Mouse (Mus musculus) midbrain, embryonic 15.5 days (tissue): Measurements from ENCODE around the gene Glyr1. TPM values are rescaled to one million over a fixed set of nuclear protein-coding genes. Genes with fewer than 3 reads are reported as not detected.

Experiments used
- ATAC-seq: fragments of 200-750 bp; cut with Nextera tagmentation; replicated peaks from 2 replicates; pipeline ENCODE4 v1.8.0; 2017; ENCODE audit warnings: moderate TSS enrichment
- H3K27ac ChIP-seq: fragments of 300-500 bp; sonication (generic); 2 replicates; pipeline ENCODE4 v1.5.1; 2015; ENCODE audit warnings: mild to moderate bottlenecking, inconsistent platforms
- H3K27me3 ChIP-seq: fragments of 300-500 bp; sonication (generic); replicated peaks from 2 replicates; pipeline ENCODE4 v1.6.1; 2015; ENCODE audit warnings: inconsistent platforms
- H3K36me3 ChIP-seq: fragments of 300-500 bp; sonication (generic); replicated peaks from 2 replicates; pipeline ENCODE4 v1.6.1; 2015; ENCODE audit warnings: inconsistent platforms
- H3K4me1 ChIP-seq: fragments of 300-500 bp; sonication (generic); 2 replicates; pipeline ENCODE4 v1.6.1; 2015; ENCODE audit warnings: inconsistent platforms
- H3K4me2 ChIP-seq: fragments of 300-500 bp; sonication (generic); 2 replicates; pipeline ENCODE4 v1.6.1; 2015; ENCODE audit warnings: inconsistent platforms, mild to moderate bottlenecking, moderate library complexity
- H3K4me3 ChIP-seq: fragments of 300-500 bp; sonication (generic); 2 replicates; pipeline ENCODE4 v1.5.1; 2015; ENCODE audit warnings: mild to moderate bottlenecking, inconsistent platforms
- H3K9ac ChIP-seq: fragments of 300-500 bp; sonication (generic); 2 replicates; pipeline ENCODE4 v1.6.1; 2015; ENCODE audit warnings: mild to moderate bottlenecking, inconsistent platforms
- H3K9me3 ChIP-seq: fragments of 300-500 bp; sonication (generic); 2 replicates; pipeline ENCODE4 v1.6.1; 2016; ENCODE audit warnings: inconsistent platforms
- WGBS: fragments of 180-500 bp; shearing (Covaris S2); methylation state at CpG from one replicate; pipeline ENCODE4 v1.1.7; 2015; ENCODE audit warnings: mixed read lengths; 5-methylcytosine and 5-hydroxymethylcytosine counted together
- polyA plus RNA-seq: library from polyadenylated mRNA; unstranded; fragments of >200 nt; fragmentation: Nextera tagmentation; extraction: Ambion mirVana; gene quantifications from 2 replicates; pipeline ENCODE4 v1.2.1, GENCODE M21; 2015

Glyr1 gene
- polyA plus RNA-seq = 201 and 207 TPM in 2 replicates

- peak within 1 kb of the TSS; percentile 96 for H3K27ac ChIP-seq
Measured at GRCm38 (mm10) chr16:5049774-5050234, at the start of gene Glyr1, which contains the start of gene Ubn1. Gene Glyr1, minus strand, starts transcription at chr16:5049863. Gene Ubn1, plus strand, starts transcription at chr16:5050057.

DNA sequence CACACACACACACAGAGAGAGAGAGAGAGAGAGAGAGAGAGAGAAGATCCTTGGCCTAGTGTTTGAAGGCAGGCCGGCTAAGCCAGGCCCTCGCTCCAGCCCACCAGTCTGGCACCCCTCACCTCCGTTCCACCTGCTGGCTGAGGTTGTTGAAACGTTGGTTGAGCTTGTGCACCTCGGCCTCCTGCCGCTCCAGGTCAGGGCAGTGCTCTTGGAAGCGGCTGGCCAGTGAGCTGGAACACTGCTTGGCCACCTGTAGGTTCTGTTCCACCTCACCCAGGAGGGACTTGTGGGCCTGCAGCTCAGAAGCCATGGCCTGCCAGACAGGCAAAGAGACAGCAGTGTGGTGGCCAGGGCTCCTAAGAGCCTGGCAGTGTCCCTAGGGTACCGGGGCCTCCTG lies 46.8 kb upstream of the Glyr1 start:
- no peaks in the 10 kb centered on the region for H3K27me3 ChIP-seq
- WGBS = 89% methylated on average over 8 of the region's 8 CpGs
- H3K9me3 ChIP-seq = no peaks in the 10 kb centered on the region
- no peak overlapping the region for H3K9ac ChIP-seq
- H3K4me1 ChIP-seq = no peaks in the 10 kb centered on the region
- H3K4me2 ChIP-seq = no peak overlapping the region
- H3K27ac ChIP-seq = no peak overlapping the region
- no peak overlapping the region for H3K4me3 ChIP-seq
- H3K36me3 ChIP-seq = no peaks in the 10 kb centered on the region
- no peak for ATAC-seq

More at GRCm38 (mm10) chr16:5049774-5050234, at the start of gene Glyr1, which contains the start of gene Ubn1:
- ATAC-seq = peak; percentile 100
- H3K4me1 ChIP-seq = peaks cover 41% of the 10 kb centered on the region
- H3K36me3 ChIP-seq = peaks cover 25% of the 10 kb centered on the region
- H3K27me3 ChIP-seq = no peaks in the 10 kb centered on the region
- H3K9me3 ChIP-seq = no peaks in the 10 kb centered on the region
- H3K4me2 ChIP-seq = peak within 1 kb of the TSS; percentile 90
- peak within 1 kb of the TSS; percentile 91 for H3K9ac ChIP-seq
- WGBS = under 1% methylated on average over 56 of the region's 56 CpGs
- H3K4me3 ChIP-seq = peak within 1 kb of the TSS; percentile 94

- no peaks in the 10 kb centered on the region for H3K9me3 ChIP-seq
- no peak overlapping the region for H3K9ac ChIP-seq
- no peaks in the 10 kb centered on the region for H3K27me3 ChIP-seq
- no peaks in the 10 kb centered on the region for H3K36me3 ChIP-seq
- ATAC-seq = no peak
- H3K4me1 ChIP-seq = no peaks in the 10 kb centered on the region
- WGBS = 87% methylated on average over 5 of the region's 5 CpGs
- H3K4me2 ChIP-seq = no peak overlapping the region
- no peak overlapping the region for H3K27ac ChIP-seq
- H3K4me3 ChIP-seq = no peak overlapping the region
Measured at GRCm38 (mm10) chr16:5093285-5093684, 43.6 kb upstream of the Glyr1 start.

DNA sequence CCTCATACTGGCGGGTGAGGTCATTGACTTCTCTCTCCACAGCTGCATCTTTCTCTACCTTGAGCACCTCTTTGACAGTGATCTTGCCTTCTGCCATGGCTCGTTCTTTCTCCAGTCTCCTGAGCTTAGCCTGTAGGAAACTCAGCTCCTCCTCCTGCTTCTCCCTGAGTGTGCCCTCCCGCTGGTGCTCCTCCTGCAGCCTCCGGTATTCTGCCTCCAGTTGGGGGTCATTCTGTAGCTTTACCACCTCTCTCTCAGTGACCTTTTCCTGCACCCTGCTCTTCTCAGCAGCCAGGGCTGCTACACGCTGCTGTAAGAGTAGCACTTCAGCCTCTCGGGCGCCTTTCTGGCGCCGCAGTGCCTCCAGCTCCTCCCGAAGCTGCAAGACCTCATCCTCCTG lies 39.4 kb upstream of the Glyr1 start:
- H3K4me1 ChIP-seq = no peaks in the 10 kb centered on the region
- H3K9ac ChIP-seq = no peak overlapping the region
- H3K27me3 ChIP-seq = no peaks in the 10 kb centered on the region
- no peak overlapping the region for H3K4me3 ChIP-seq
- 72% methylated on average over 10 of the region's 10 CpGs for WGBS
- peaks cover 14% of the 10 kb centered on the region; the same call in 1 of the 2 replicates for H3K36me3 ChIP-seq
- H3K27ac ChIP-seq = no peak overlapping the region
- ATAC-seq = no peak
- H3K9me3 ChIP-seq = no peaks in the 10 kb centered on the region
- no peak overlapping the region for H3K4me2 ChIP-seq

- WGBS = 99% methylated on average over 2 of the region's 2 CpGs
- Histone ChIP-seq H3K27ac (no peak overlapping the region), H3K36me3 (peaks cover 36% of the 10 kb centered on the region), H3K4me3 (no peak overlapping the region), H3K9me3 (no peaks in the 10 kb centered on the region), H3K4me2 (no peak overlapping the region), H3K9ac (no peak overlapping the region), H3K27me3 (no peaks in the 10 kb centered on the region), H3K4me1 (no peaks in the 10 kb centered on the region)
- ATAC-seq = no peak
Measured at GRCm38 (mm10) chr16:5086179-5086578, 36.5 kb upstream of the Glyr1 start.

- Histone ChIP-seq H3K4me1 (no peaks in the 10 kb centered on the region), H3K9ac (no peak overlapping the region), H3K9me3 (no peaks in the 10 kb centered on the region), H3K4me3 (no peak overlapping the region), H3K4me2 (no peak overlapping the region), H3K27me3 (no peaks in the 10 kb centered on the region), H3K27ac (no peak overlapping the region), H3K36me3 (peaks cover 39% of the 10 kb centered on the region)
- WGBS = 96% methylated on average over 4 of the region's 4 CpGs
- no peak for ATAC-seq
Measured at GRCm38 (mm10) chr16:5085196-5085595, 35.5 kb upstream of the Glyr1 start.

DNA sequence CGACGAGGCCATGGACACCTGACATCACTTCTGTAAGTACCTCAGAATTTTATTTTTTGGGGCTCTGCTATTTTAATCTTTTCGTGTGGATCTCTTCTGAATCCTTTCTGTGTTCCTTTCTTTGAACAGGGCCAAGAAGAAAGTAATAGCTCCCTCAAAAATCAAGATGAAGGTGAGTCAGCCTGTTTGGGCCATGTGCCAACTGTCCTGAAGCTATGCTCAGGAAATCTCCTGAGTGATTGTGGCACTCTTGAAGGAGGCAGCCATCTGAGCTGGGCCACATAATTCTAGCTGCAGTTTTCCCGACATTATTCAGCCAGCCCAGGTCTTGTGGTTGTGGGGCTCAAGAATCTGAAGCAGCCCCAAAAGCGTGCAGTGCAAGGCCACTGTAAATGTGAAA lies 24.7 kb upstream of the Glyr1 start:
- 94% methylated on average over 5 of the region's 5 CpGs for WGBS
- no peak overlapping the region for H3K4me3 ChIP-seq
- no peak overlapping the region for H3K4me2 ChIP-seq
- no peaks in the 10 kb centered on the region for H3K4me1 ChIP-seq
- H3K27me3 ChIP-seq = no peaks in the 10 kb centered on the region
- no peak overlapping the region for H3K9ac ChIP-seq
- peaks cover 82% of the 10 kb centered on the region for H3K36me3 ChIP-seq
- H3K9me3 ChIP-seq = no peaks in the 10 kb centered on the region
- ATAC-seq = no peak
- no peak overlapping the region for H3K27ac ChIP-seq

GRCm38 (mm10) chr16:5071974-5072373 lies 22.3 kb upstream of the Glyr1 start:
- 96% methylated on average over 7 of the region's 7 CpGs for whole genome bisulfite sequencing
- no peaks in the 10 kb centered on the region for H3K27me3 ChIP-seq
- no peak for ATAC-seq
- no peak overlapping the region for H3K27ac ChIP-seq
- no peak overlapping the region for H3K4me2 ChIP-seq
- H3K9ac ChIP-seq = no peak overlapping the region
- H3K36me3 ChIP-seq = peaks cover 75% of the 10 kb centered on the region
- no peaks in the 10 kb centered on the region for H3K9me3 ChIP-seq
- H3K4me1 ChIP-seq = no peaks in the 10 kb centered on the region
- no peak overlapping the region for H3K4me3 ChIP-seq

DNA sequence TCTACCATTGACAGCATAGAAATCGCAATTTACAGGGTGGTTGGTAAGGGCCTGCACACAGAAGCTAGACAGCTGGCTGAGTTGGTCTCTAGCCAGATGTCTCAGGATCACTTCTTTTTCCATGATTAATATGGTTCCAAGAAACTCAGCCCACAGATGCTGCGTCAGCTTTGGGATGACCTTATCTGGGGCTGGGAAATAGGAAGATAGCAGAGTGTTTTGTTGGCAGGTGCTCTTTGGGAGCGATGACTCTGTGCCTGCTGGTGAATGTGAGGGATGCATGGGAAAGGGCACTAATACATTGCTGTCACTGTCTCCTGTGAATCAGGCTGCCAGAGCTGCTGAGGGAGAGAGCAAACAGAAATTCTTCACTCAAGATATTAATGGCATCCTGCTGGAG lies 20.7 kb upstream of the Glyr1 start:
- H3K4me1 ChIP-seq = no peaks in the 10 kb centered on the region
- no peak overlapping the region for H3K4me3 ChIP-seq
- no peak for ATAC-seq
- no peak overlapping the region for H3K4me2 ChIP-seq
- 88% methylated on average over 3 of the region's 3 CpGs for WGBS
- H3K36me3 ChIP-seq = peaks cover 62% of the 10 kb centered on the region
- no peaks in the 10 kb centered on the region for H3K9me3 ChIP-seq
- H3K27ac ChIP-seq = no peak overlapping the region
- H3K27me3 ChIP-seq = no peaks in the 10 kb centered on the region
- H3K9ac ChIP-seq = no peak overlapping the region

DNA sequence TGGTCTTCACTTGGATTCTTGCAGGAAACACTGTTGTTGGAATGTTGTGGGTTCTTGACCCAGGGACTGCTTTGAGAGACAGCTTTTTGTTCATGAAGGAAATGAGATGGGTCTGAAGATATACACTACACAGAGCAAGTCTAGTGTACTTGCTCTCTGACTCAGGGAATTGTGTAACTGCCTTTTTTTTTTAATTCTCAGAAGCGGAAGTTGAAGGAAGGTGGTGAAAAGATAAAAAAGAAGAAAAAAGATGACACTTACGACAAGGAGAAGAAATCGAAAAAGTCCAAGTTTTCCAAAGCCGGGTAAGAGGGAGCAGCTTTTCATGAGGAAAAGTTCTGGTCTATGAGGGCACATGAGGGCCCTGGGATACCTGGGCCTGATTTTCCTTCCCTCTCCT lies 13.8 kb upstream of the Glyr1 start:
- H3K4me2 ChIP-seq = no peak overlapping the region
- no peaks in the 10 kb centered on the region for H3K9me3 ChIP-seq
- H3K9ac ChIP-seq = no peak overlapping the region
- ATAC-seq = no peak
- peaks cover 47% of the 10 kb centered on the region for H3K36me3 ChIP-seq
- no peaks in the 10 kb centered on the region for H3K4me1 ChIP-seq
- no peak overlapping the region for H3K4me3 ChIP-seq
- no peak overlapping the region for H3K27ac ChIP-seq
- H3K27me3 ChIP-seq = no peaks in the 10 kb centered on the region
- WGBS = 93% methylated on average over 4 of the region's 4 CpGs

DNA sequence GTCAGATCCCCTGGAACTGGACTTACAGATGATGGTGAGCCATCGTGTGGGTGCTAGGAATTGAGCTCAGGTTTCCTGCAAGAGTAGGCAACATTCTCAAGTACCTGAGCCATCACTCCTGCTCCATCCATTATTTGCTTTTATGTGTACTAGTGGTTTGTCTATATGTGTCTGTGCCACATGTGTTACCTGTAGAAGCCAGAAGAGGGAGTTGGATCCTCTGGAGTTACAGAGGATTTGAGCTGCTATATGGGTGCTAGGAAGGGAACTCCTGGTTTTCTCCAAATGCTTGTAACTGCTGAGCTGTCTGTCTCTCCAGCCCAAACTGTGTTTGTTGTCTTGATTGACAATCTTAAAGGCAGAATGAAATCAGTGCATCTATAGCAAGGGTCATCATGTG lies 8.5 kb upstream of the Glyr1 start:
- H3K27ac ChIP-seq = no peak overlapping the region
- H3K9me3 ChIP-seq = no peaks in the 10 kb centered on the region
- H3K4me1 ChIP-seq = 0 out of 2 replicates have a peak, but pooled peaks cover 6% of the 10 kb centered on the region
- WGBS = 90% methylated on average over 1 of the region's 1 CpGs
- H3K4me3 ChIP-seq = no peak overlapping the region
- no peak overlapping the region for H3K4me2 ChIP-seq
- H3K36me3 ChIP-seq = peaks cover 20% of the 10 kb centered on the region
- no peak for ATAC-seq
- H3K9ac ChIP-seq = no peak overlapping the region
- no peaks in the 10 kb centered on the region for H3K27me3 ChIP-seq

DNA sequence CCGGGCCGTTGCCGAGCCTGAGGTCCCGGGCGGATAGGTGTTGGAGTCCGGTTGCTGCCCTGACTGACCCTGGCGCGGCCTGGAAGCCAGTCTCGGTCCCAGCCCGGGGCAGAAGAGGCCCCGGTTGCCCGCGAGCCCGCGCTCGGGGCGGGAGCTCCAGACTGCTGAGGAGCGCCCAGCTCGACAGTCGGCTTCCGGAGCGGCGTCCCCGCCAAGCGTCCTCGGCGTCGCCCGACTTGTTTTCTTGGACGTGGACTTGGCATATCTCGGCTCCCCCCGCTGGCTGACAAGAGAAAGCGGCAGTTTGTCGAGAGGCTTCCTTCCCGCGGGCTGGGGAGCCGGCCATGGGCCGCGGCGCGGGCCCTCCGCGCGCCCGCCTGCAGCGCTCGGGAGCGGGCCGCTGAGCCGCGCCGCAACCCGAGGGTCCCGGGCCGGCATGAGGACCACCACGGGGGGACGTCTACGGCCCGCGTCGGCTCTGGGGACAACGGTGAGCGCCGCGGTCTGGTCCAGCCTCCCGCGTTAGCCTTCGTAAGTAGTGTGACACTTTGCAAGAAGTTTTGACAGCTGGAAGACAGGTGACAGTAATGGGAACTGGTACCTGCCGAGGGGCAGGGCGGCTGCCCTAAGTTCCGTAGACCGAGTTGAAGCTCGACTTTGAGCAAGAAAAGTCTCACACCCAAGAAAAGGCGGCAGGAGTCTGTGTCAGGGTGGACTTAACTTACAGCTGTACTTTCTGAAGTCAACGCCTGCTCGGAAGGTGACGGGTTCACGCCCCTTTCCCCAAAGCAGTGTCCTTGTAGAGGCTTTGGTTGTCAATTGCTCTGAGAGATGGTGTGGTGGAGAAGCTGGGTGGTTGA lies 818 bp upstream of the Glyr1 start:
- H3K4me1 ChIP-seq = peaks cover 41% of the 10 kb centered on the region
- peaks cover 19% of the 10 kb centered on the region for H3K36me3 ChIP-seq
- no peaks in the 10 kb centered on the region for H3K27me3 ChIP-seq
- H3K9ac ChIP-seq = peak overlapping the region; percentile 91
- H3K4me3 ChIP-seq = peak overlapping the region; percentile 94
- H3K9me3 ChIP-seq = no peaks in the 10 kb centered on the region
- WGBS = under 1% methylated on average over 77 of the region's 78 CpGs
- H3K4me2 ChIP-seq = peak overlapping the region; percentile 90
- ATAC-seq = peak; percentile 84
- H3K27ac ChIP-seq = peak overlapping the region; percentile 96
